Mouse (Mus musculus) granulocyte monocyte progenitor cell, adult 5-6 weeks (primary cell): ENCODE data around the gene Pbx2. TPM values are rescaled to one million over a fixed set of nuclear protein-coding genes. Genes with fewer than 3 reads are reported as not detected.

Experiments used
- total RNA-seq, 2 experiments: library from RNA; stranded (forward) in 1 of 2; stranded (reverse) in 1 of 2; fragments of 200-712, 200-1000 nt in 1 of 2; fragments of >200 nt in 1 of 2; fragmentation: Nextera tagmentation in 1 of 2; gene quantifications; 2 replicates each; pipeline ENCODE4 v1.2.3; 2014 to 2017

Gene Pbx2
- total RNA-seq, 2 experiments from 2014 or later, result 21.1 to 34.4 TPM

Other genes with a start within 250 kb of the Pbx2 start
- not detected in 2 replicates for gene Btnl2, start 236.4 kb upstream of the Pbx2 start, total RNA-seq (2014; fragmentation: Nextera tagmentation)
- not detected in 2 replicates for gene Btnl2, start 236.4 kb upstream of the Pbx2 start, total RNA-seq (2017)
- not detected in 2 replicates for gene Btnl1, start 214.1 kb upstream of the Pbx2 start, total RNA-seq (2014; fragmentation: Nextera tagmentation)
- not detected in 2 replicates for gene Btnl1, start 214.1 kb upstream of the Pbx2 start, total RNA-seq (2017)
- not detected in 2 replicates for gene BC051142, start 192.4 kb upstream of the Pbx2 start, total RNA-seq (2014; fragmentation: Nextera tagmentation)
- 0.21 TPM in 1 of 2 replicates, not detected in the other for gene BC051142, start 192.4 kb upstream of the Pbx2 start, total RNA-seq (2017)
- gene Btnl4, start 113.9 kb upstream of the Pbx2 start, total RNA-seq (2014; fragmentation: Nextera tagmentation), result not detected in 2 replicates
- not detected in 2 replicates for gene Btnl4, start 113.9 kb upstream of the Pbx2 start, total RNA-seq (2017)
- not detected in 2 replicates for gene Btnl6, start 73.9 kb upstream of the Pbx2 start, total RNA-seq (2014; fragmentation: Nextera tagmentation)
- not detected in 2 replicates for gene Btnl6, start 73.9 kb upstream of the Pbx2 start, total RNA-seq (2017)
- 0.17 and 0.43 TPM in 2 replicates for gene Notch4, start 27.0 kb upstream of the Pbx2 start, total RNA-seq (2014; fragmentation: Nextera tagmentation)
- gene Notch4, start 27.0 kb upstream of the Pbx2 start, total RNA-seq (2017), result 0.31 and 0.52 TPM in 2 replicates
- 64.1 and 75.3 TPM in 2 replicates for gene Gpsm3, start 1.5 kb upstream of the Pbx2 start, total RNA-seq (2014; fragmentation: Nextera tagmentation)
- 11.5 and 23.4 TPM in 2 replicates for gene Gpsm3, start 1.5 kb upstream of the Pbx2 start, total RNA-seq (2017)
- 1.3 and 1.9 TPM in 2 replicates for gene Ager, start 6.6 kb downstream of the Pbx2 start, total RNA-seq (2014; fragmentation: Nextera tagmentation)
- gene Ager, start 6.6 kb downstream of the Pbx2 start, total RNA-seq (2017), result 1.3 and 2.0 TPM in 2 replicates
- 52.2 and 64.9 TPM in 2 replicates for gene Rnf5, start 12.4 kb downstream of the Pbx2 start, total RNA-seq (2014; fragmentation: Nextera tagmentation)
- 13.8 and 15.2 TPM in 2 replicates for gene Rnf5, start 12.4 kb downstream of the Pbx2 start, total RNA-seq (2017)
- gene Agpat1, start 13.0 kb downstream of the Pbx2 start, total RNA-seq (2014; fragmentation: Nextera tagmentation), result 36.6 and 50.1 TPM in 2 replicates
- gene Agpat1, start 13.0 kb downstream of the Pbx2 start, total RNA-seq (2017), result 19.1 and 19.3 TPM in 2 replicates
- 2.1 TPM in 1 of 2 replicates, not detected in the other for gene Egfl8, start 24.7 kb downstream of the Pbx2 start, total RNA-seq (2014; fragmentation: Nextera tagmentation)
- not detected in 2 replicates for gene Egfl8, start 24.7 kb downstream of the Pbx2 start, total RNA-seq (2017)
- gene Ppt2, start 37.2 kb downstream of the Pbx2 start, total RNA-seq (2014; fragmentation: Nextera tagmentation), result 41.9 and 45.1 TPM in 2 replicates
- gene Ppt2, start 37.2 kb downstream of the Pbx2 start, total RNA-seq (2017), result 20.4 and 23.3 TPM in 2 replicates
- 0.88 TPM in 1 of 2 replicates, not detected in the other for gene Prrt1, start 38.3 kb downstream of the Pbx2 start, total RNA-seq (2014; fragmentation: Nextera tagmentation)
- gene Prrt1, start 38.3 kb downstream of the Pbx2 start, total RNA-seq (2017), result not detected in 2 replicates
- gene Fkbpl, start 53.5 kb downstream of the Pbx2 start, total RNA-seq (2014; fragmentation: Nextera tagmentation), result 2.9 and 10.3 TPM in 2 replicates
- gene Fkbpl, start 53.5 kb downstream of the Pbx2 start, total RNA-seq (2017), result 12.4 and 21.8 TPM in 2 replicates
- 38.3 and 42.5 TPM in 2 replicates for gene Atf6b, start 55.9 kb downstream of the Pbx2 start, total RNA-seq (2014; fragmentation: Nextera tagmentation)
- gene Atf6b, start 55.9 kb downstream of the Pbx2 start, total RNA-seq (2017), result 31.9 and 44.6 TPM in 2 replicates
- gene Tnxb, start 79.3 kb downstream of the Pbx2 start, total RNA-seq (2014; fragmentation: Nextera tagmentation), result not detected in 2 replicates
- gene Tnxb, start 79.3 kb downstream of the Pbx2 start, total RNA-seq (2017), result not detected in 2 replicates
- gene C4b, start 152.6 kb downstream of the Pbx2 start, total RNA-seq (2014; fragmentation: Nextera tagmentation), result 0.23 TPM in 1 of 2 replicates, not detected in the other
- 0.09 TPM in 1 of 2 replicates, not detected in the other for gene C4b, start 152.6 kb downstream of the Pbx2 start, total RNA-seq (2017)
- not detected in 2 replicates for gene Cyp21a1, start 213.3 kb downstream of the Pbx2 start, total RNA-seq (2014; fragmentation: Nextera tagmentation)
- not detected in 2 replicates for gene Cyp21a1, start 213.3 kb downstream of the Pbx2 start, total RNA-seq (2017)
- gene Stk19, start 245.7 kb downstream of the Pbx2 start, total RNA-seq (2014; fragmentation: Nextera tagmentation), result 24.0 and 47.6 TPM in 2 replicates
- gene Stk19, start 245.7 kb downstream of the Pbx2 start, total RNA-seq (2017), result 23.1 and 29.0 TPM in 2 replicates
- gene Dxo, start 245.8 kb downstream of the Pbx2 start, total RNA-seq (2014; fragmentation: Nextera tagmentation), result 28.3 and 50.7 TPM in 2 replicates
- gene Dxo, start 245.8 kb downstream of the Pbx2 start, total RNA-seq (2017), result 30.2 and 32.1 TPM in 2 replicates